Mouse (Mus musculus) olfactory bulb, adult 2 months (tissue): ENCODE measurements around the gene Dnajc25. TPM values are rescaled to one million over a fixed set of nuclear protein-coding genes. Genes with fewer than 3 reads are reported as not detected.

Experiments
- H3K27ac ChIP-seq: fragments of 200-500 bp; 2 replicates; pipeline ENCODE4 v1.5.1; 2012; ENCODE audit warnings: low read depth, low read length; ENCODE audit not compliant: insufficient read depth
- H3K4me1 ChIP-seq: fragments of 200-500 bp; 2 replicates; pipeline ENCODE4 v1.6.1; 2012; ENCODE audit warnings: low read length; ENCODE audit not compliant: control insufficient read depth, insufficient read depth
- H3K4me3 ChIP-seq: fragments of 200-500 bp; 2 replicates; pipeline ENCODE4 v1.5.1; 2012; ENCODE audit warnings: mild to moderate bottlenecking, low read depth, low read length, moderate library complexity; ENCODE audit not compliant: insufficient read depth
- CTCF ChIP-seq: fragments of 200-500 bp; IDR thresholded peaks from 2 replicates; pipeline ENCODE4 v1.5.1; 2012; ENCODE audit warnings: low read depth, mild to moderate bottlenecking, low read length, moderate library complexity; ENCODE audit not compliant: insufficient read depth
- POLR2A ChIP-seq: fragments of 200-500 bp; IDR thresholded peaks from 2 replicates; pipeline ENCODE4 v1.6.1; 2012; ENCODE audit warnings: mild to moderate bottlenecking, low read depth, low read length, moderate library complexity; ENCODE audit not compliant: insufficient read depth
- WGBS: fragments of 180-500 bp; shearing (Covaris S2); methylation state at CpG from one replicate; pipeline ENCODE4 v1.1.7; 2018; 5-methylcytosine and 5-hydroxymethylcytosine counted together
- polyA plus RNA-seq: library from polyadenylated mRNA; stranded (reverse); fragments of >200 nt; gene quantifications from 2 replicates; pipeline ENCODE4 v1.2.4, GENCODE M21; 2012; ENCODE audit warnings: low replicate concordance; ENCODE audit not compliant: missing spikeins, insufficient read depth, insufficient read length

Dnajc25 gene
- polyA plus RNA-seq, 1 experiment, result not detected

DNA sequence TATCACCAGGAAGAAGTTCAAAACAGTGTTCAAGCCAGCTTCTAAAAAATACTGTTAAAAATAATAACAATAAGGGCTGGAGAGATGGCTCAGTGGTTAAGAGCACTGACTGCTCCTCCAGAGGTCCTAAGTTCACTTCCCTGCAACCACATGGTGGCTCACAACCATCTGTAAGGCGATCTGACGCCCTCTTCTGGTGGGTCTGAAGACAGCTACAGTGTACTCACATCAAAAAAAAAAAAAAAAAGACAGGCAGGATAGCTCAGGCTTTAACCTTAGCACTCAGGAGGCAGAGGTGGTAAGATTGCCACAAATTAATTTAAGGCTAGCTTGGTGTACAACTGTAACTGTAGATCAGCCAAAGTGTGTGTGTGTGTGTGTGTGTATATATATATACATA, 5.8 kb downstream of the Dnajc25 start:
- WGBS, result 5% methylated on average over 2 of the region's 2 CpGs
- TF ChIP-seq CTCF, result no peak
- no peak for TF ChIP-seq POLR2A
- Histone ChIP-seq H3K27ac (no peak overlapping the region), H3K4me1 (peaks cover 6% of the 10 kb centered on the region), H3K4me3 (no peak overlapping the region)

DNA sequence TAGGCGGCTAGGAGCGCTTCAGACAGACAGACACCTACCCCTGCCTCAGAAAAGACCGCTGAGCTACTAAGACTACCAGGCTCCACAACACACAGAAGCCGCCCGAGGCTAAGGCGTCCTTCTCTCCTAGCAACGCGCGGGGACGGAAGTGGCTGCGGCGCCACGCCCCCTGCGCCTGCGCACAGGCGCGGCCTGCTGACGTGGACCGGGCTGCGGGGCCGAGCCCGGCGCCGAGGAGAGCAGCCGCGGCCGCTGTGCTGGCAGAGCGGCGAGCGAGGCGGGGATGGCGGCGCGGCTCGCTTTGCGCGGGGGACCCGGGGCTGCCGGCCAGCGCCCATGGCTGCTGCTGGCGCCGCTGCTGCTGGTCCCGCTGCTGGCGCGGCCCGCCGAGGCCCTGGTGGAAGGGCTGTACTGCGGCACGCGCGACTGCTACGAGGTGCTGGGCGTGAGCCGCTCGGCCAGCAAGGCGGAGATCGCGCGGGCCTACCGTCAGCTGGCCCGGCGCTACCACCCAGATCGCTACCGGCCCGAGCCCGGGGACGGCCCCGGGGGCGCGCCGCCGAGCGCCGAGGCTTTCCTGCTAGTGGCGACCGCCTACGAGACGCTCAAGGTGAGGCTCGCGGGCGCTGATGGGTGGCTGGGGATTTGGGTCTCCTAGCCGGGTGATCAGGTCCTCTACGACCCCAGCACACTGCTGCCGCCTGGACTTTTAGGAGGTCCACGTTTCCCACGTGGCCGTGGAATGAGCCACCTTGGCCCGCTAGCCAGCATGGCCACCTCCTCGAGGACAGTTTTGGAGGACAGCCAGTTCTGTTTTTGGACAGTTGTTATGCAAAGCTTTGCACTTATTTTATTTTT, 8.3 kb downstream of the Dnajc25 start, which contains the start of gene Gm20503:
Gm20503 (plus strand) TSS at position 263 of the 858 bp plus-strand sequence.
- Histone ChIP-seq H3K4me1 (peaks cover 6% of the 10 kb centered on the region), H3K27ac (no peak within 1 kb of the TSS), H3K4me3 (peak within 1 kb of the TSS; percentile 52)
- WGBS, result under 1% methylated on average over 89 of the region's 89 CpGs
- TF ChIP-seq POLR2A, result peak; percentile 96
- no peak for TF ChIP-seq CTCF

DNA sequence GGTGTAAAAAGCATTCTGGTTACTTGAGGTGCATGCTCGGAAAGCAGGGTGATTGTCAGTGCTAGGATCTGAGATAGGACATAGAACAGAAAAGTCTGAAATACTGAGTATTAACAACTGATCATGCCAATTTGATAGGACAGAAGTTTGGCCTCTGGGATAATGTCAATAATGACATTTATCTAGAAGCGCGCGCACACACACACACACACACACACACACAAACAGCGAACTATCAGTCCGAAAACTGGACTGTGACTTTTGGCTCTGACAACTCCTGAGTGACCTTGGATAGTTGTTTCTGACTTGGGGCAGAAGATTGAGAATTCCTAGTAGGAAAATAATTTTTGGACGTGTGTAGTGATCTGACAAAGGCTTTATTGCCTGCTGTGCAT, 8.9 kb downstream of the Dnajc25 start:
- peaks cover 6% of the 10 kb centered on the region for H3K4me1 ChIP-seq
- peak overlapping the region; percentile 52 for H3K4me3 ChIP-seq
- H3K27ac ChIP-seq, result no peak overlapping the region
- TF ChIP-seq CTCF (no peak), POLR2A (no peak)
- 19% methylated on average over 7 of the region's 7 CpGs for WGBS

DNA sequence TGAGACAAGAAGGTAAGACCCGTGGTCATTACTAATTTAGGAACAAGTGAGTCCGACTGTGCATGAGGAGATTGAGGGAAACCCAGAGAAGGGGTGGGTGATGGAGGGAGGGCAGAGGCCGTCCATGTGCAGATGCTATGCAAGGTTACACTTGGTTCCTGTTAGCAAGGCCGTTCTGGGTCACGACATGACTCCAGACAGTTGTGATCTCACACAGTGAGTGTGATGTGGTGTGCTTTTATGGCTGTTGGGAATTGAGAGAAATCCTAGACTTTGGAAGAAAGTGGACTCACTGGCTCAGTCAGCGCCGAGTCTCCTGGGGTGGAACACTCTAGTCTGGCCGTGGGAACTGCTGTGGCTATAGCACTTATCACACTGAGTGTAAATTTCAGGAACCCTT, 11.3 kb downstream of the Dnajc25 start:
- WGBS, result 66% methylated on average over 8 of the region's 8 CpGs
- no peak overlapping the region for H3K27ac ChIP-seq
- no peak overlapping the region for H3K4me3 ChIP-seq
- TF ChIP-seq POLR2A (no peak), CTCF (no peak)
- H3K4me1 ChIP-seq, result peaks cover 8% of the 10 kb centered on the region

DNA sequence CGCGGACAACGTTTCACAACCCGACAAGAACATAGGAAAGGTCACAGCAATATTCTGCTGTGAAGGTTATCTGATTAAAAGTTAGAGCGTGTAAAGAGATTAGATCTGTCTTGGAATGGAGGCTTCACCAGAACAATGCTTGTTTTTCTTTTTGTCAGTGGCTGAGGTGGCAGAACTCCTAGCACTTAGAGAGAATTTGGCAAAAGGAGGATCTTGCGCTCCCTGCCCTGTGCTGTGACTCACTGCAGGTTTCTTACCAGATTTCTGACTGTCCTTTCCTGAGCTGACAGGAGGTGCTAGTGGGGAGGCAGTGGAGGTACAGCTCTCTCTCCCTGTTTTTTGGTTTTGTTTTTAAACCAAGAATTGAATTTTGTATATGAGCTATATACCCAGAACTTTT, 12.2 kb downstream of the Dnajc25 start:
- 69% methylated on average over 6 of the region's 6 CpGs for WGBS
- TF ChIP-seq POLR2A (no peak), CTCF (no peak)
- no peak overlapping the region for H3K4me3 ChIP-seq

DNA sequence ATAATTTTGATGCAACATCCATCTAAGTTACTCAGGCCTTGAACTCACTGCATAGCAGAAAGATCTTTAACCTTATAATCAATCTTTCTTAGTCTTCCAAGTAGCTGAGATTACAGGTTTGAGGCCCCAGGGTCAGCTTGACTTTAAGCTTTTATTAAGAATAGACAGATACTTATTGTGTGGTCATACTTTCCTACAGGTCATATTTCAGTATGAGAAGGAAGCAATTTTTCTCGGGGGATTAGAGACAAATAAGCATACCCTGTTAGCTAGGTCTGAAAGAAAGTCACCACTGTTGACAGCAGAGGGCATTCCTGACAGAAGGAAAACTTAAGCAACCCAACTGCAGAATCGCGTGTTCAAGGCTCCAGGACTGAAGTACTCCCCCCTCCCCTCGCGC, 13.1 kb downstream of the Dnajc25 start:
- H3K27ac ChIP-seq, result no peak overlapping the region
- peaks cover 7% of the 10 kb centered on the region for H3K4me1 ChIP-seq
- 80% methylated on average over 5 of the region's 5 CpGs for WGBS
- H3K4me3 ChIP-seq, result no peak overlapping the region
- TF ChIP-seq POLR2A, result no peak
- no peak for TF ChIP-seq CTCF

More for the DNA sequence above, 12.2 kb downstream of the Dnajc25 start:
- Histone ChIP-seq H3K27ac (no peak overlapping the region), H3K4me1 (peaks cover 10% of the 10 kb centered on the region)

DNA sequence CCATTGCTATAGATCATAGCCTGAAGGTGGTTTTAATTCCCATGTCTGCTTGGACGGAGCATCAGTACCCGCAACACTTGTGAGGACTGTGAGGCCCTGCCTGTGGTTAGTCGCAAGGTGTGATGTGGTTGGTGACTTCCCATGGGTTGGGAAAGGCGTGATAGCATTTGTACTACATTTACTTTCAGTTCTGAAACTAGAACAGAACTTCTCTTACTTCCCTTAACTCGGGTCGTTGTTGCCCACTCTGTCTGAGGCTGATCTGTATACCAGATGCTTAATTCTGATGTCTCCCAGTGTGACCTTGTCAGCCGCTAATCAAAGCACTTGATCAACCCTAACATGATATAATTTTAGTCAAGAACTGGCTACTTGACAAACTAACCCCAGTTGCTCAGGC, 14.3 kb downstream of the Dnajc25 start:
- Histone ChIP-seq H3K27ac (no peak overlapping the region), H3K4me1 (peaks cover 7% of the 10 kb centered on the region), H3K4me3 (no peak overlapping the region)
- no peak for TF ChIP-seq CTCF
- TF ChIP-seq POLR2A, result no peak
- WGBS, result 91% methylated on average over 7 of the region's 7 CpGs

DNA sequence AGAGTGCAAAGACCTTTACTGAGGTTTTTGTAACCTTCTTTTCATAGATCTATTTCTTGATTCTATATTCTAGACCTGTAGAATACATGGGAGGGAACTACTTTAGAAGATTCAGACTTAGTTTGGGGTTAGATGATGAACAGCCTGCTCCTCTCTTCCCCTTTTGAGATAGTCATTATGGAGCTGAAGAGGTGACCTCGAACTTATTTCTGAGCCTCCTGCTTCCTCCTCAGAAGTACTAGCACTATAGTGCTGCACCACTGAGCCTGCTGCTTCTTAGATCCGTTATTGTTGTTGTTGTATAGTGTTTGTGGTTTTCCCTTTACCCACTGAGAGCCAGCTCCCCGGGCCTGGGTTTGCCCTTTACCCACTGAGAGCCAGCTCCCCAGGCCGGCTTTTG, 14.8 kb downstream of the Dnajc25 start:
- TF ChIP-seq CTCF, result no peak
- Histone ChIP-seq H3K4me1 (peaks cover 5% of the 10 kb centered on the region), H3K4me3 (no peak overlapping the region), H3K27ac (no peak overlapping the region)
- 52% methylated on average over 4 of the region's 4 CpGs for WGBS

DNA sequence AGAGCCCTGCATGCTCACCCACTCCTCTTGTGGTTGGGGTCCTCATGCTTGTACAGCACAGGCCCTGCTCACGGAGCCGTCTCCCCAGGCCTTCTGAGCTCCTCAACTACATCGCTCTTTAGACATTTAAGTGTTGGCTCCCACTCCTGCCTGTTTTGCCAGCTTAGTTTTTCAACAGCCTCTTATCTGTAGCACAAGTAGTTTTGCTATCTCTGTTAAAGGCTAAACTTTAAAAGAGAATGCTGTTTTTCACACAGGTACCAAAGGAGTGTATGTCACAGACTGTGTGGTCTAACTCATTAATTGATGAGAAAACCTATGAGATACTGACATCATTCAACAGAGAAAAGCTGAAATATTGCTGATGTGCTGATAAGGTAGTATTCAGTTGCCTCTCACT, 16.6 kb downstream of the Dnajc25 start:
- H3K27ac ChIP-seq, result no peak overlapping the region
- WGBS, result 55% methylated on average over 3 of the region's 3 CpGs
- H3K4me1 ChIP-seq, result peaks cover 4% of the 10 kb centered on the region
- no peak overlapping the region for H3K4me3 ChIP-seq
- no peak for TF ChIP-seq POLR2A
- no peak for TF ChIP-seq CTCF
